Mouse (Mus musculus) intestine, embryonic 15.5 days (tissue): Measurements from ENCODE around the gene Cep350. TPM values are rescaled to one million over a fixed set of nuclear protein-coding genes. Genes with fewer than 3 reads are reported as not detected.

Source experiments
- ATAC-seq: fragments of 200-750 bp; cut with Nextera tagmentation; 2 replicates; pipeline ENCODE4 v1.8.0; 2017; ENCODE audit warnings: moderate TSS enrichment, moderate library complexity
- H3K27ac ChIP-seq: fragments of 300-500 bp; sonication (generic); 2 replicates; pipeline ENCODE4 v1.5.1; 2015; ENCODE audit warnings: mild to moderate bottlenecking, inconsistent platforms
- H3K27me3 ChIP-seq: fragments of 300-500 bp; sonication (generic); replicated peaks from 2 replicates; pipeline ENCODE4 v1.6.1; 2015; ENCODE audit warnings: inconsistent platforms
- H3K36me3 ChIP-seq: fragments of 300-500 bp; sonication (generic); 2 replicates; pipeline ENCODE4 v1.6.1; 2015; ENCODE audit warnings: inconsistent platforms
- H3K4me1 ChIP-seq: fragments of 300-500 bp; sonication (generic); replicated peaks from 2 replicates; pipeline ENCODE4 v1.6.1; 2015; ENCODE audit warnings: inconsistent platforms
- H3K4me2 ChIP-seq: fragments of 300-500 bp; sonication (generic); replicated peaks from 2 replicates; pipeline ENCODE4 v1.6.1; 2015; ENCODE audit warnings: mild to moderate bottlenecking, inconsistent platforms
- H3K4me3 ChIP-seq: fragments of 300-500 bp; sonication (generic); replicated peaks from 2 replicates; pipeline ENCODE4 v1.5.1; 2015; ENCODE audit warnings: inconsistent platforms
- H3K9ac ChIP-seq: fragments of 300-500 bp; sonication (generic); 2 replicates; pipeline ENCODE4 v1.6.1; 2015; ENCODE audit warnings: inconsistent platforms
- H3K9me3 ChIP-seq: fragments of 300-500 bp; sonication (generic); 2 replicates; pipeline ENCODE4 v1.6.1; 2016; ENCODE audit warnings: inconsistent platforms
- WGBS: fragments of 180-500 bp; shearing (Covaris S2); methylation state at CpG from one replicate; pipeline ENCODE4 v1.1.7; 2015; 5-methylcytosine and 5-hydroxymethylcytosine counted together
- polyA plus RNA-seq: library from polyadenylated mRNA; unstranded; fragments of >200 nt; fragmentation: Nextera tagmentation; extraction: Ambion mirVana; gene quantifications from 2 replicates; pipeline ENCODE4 v1.2.1, GENCODE M21; 2015

The Cep350 gene
- polyA plus RNA-seq, 1 experiment from 2014 or later, result 11.2 TPM

DNA sequence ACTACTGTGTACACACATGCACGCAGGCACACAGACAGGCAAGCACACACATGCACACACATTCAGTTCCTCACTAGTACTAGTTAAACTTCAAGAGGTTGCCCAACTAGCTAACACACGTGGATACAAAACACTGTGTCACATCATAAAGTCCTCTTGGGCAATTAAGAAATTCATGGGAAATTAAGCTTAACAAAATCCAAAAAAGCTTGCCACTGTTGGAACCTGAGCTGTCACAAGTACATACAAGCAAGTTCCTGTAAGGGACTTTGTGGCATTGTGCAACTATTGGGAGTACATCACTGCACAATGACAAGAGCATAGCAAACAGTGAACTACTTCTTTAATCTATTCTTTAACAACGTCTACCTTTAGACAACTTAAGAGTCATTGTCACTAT lies 93.5 kb downstream of the Cep350 start:
- no peak overlapping the region for H3K4me2 ChIP-seq
- 90% methylated on average over 3 of the region's 3 CpGs for WGBS
- H3K9me3 ChIP-seq, result no peaks in the 10 kb centered on the region
- no peak overlapping the region for H3K27ac ChIP-seq
- no peak overlapping the region for H3K4me3 ChIP-seq
- no peaks in the 10 kb centered on the region for H3K27me3 ChIP-seq
- ATAC-seq, result no peak
- no peaks in the 10 kb centered on the region for H3K4me1 ChIP-seq
- peaks cover 16% of the 10 kb centered on the region for H3K36me3 ChIP-seq
- no peak overlapping the region for H3K9ac ChIP-seq

DNA sequence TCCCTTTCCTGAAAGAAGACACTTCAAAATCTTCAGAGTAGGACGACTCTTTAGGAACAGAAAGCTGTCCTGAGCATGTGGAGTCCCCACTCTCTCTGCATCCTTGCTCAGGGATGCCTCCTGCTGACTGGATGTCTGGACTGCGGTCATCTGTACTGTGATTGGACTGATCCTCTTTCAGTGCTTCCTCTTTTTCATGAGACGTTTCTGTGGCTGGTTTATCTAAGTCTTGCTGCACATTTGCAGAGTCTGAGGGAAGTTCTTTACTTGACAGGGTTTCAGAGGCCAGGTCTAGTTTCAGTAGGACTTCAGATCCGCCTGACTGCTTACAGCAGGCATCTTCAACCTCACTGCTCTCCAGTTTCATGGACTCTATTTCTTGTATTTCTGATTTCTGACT lies 110.1 kb downstream of the Cep350 start:
- Histone ChIP-seq H3K27me3 (no peaks in the 10 kb centered on the region), H3K4me2 (no peak overlapping the region), H3K4me3 (no peak overlapping the region), H3K9ac (no peak overlapping the region), H3K9me3 (no peaks in the 10 kb centered on the region), H3K27ac (no peak overlapping the region), H3K4me1 (no peaks in the 10 kb centered on the region), H3K36me3 (peaks cover 13% of the 10 kb centered on the region)
- 64% methylated on average over 4 of the region's 4 CpGs for WGBS
- ATAC-seq, result no peak

DNA sequence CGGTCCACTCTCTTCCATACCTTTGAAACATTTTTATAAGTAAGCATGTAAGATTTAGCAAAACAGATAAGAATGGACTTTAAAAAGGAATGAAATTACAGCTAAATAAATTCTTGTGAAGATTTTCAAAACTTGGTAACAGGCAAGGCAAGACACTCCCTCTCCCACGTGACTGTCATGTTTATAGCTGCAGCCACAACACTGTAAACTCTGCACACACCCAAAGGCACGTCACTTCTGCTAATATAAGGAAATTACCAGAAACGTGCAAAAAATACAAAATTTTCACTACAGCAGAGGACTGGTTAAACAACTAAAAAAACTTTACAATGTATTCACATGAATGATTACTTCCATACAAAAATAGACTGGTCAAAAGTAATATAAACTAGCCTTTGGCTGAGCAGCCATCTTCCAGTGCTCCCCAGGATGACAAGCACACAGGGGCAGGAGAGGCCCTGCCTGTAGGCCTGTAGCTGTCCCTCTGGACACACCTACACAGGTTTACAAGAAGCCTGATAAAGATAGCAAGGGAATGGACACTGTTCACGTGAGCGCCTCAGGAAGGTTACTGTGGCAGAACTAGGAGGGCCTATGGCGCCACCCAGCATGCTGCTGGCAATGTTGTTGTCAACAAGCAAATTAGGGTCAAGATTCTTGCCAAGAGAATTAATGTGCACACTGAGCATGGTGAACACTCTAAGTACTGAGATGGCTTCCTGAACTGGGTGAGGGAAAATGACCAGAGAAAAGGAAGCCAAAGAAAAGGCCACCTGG lies 117.9 kb downstream of the Cep350 start:
- no peak overlapping the region for H3K9ac ChIP-seq
- H3K9me3 ChIP-seq, result no peaks in the 10 kb centered on the region
- no peaks in the 10 kb centered on the region for H3K27me3 ChIP-seq
- no peak overlapping the region for H3K4me3 ChIP-seq
- 67% methylated on average over 7 of the region's 7 CpGs for WGBS
- H3K27ac ChIP-seq, result no peak overlapping the region
- ATAC-seq, result peak; percentile 71
- no peaks in the 10 kb centered on the region for H3K4me1 ChIP-seq
- H3K36me3 ChIP-seq, result peaks cover 5% of the 10 kb centered on the region; the same call in 1 of the 2 replicates
- H3K4me2 ChIP-seq, result no peak overlapping the region

DNA sequence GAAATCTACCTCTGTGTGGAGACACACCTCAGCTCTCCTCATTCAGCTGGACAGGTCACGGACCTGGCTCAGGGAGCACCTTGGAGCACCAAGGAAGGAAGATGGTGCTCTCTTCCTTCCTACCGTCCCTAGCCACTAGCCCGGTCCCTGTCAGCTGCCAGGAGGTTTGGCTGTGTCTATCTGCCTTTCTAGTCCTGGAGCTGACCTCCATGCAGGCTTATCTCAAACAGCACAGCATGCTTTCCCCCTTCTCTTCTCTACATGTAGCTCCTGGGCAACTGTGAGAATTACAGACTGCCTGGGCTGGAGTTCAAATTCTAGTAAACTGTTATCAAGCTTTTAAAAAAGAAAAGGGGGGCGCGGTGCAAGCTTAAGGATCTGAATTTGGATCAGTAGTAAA lies 120.0 kb downstream of the Cep350 start:
- 97% methylated on average over 5 of the region's 5 CpGs for WGBS
- Histone ChIP-seq H3K36me3 (peaks cover 8% of the 10 kb centered on the region; the same call in 1 of the 2 replicates), H3K27me3 (no peaks in the 10 kb centered on the region), H3K9me3 (no peaks in the 10 kb centered on the region), H3K4me3 (no peak overlapping the region), H3K27ac (no peak overlapping the region), H3K4me2 (no peak overlapping the region), H3K9ac (no peak overlapping the region), H3K4me1 (no peaks in the 10 kb centered on the region)
- no peak for ATAC-seq

DNA sequence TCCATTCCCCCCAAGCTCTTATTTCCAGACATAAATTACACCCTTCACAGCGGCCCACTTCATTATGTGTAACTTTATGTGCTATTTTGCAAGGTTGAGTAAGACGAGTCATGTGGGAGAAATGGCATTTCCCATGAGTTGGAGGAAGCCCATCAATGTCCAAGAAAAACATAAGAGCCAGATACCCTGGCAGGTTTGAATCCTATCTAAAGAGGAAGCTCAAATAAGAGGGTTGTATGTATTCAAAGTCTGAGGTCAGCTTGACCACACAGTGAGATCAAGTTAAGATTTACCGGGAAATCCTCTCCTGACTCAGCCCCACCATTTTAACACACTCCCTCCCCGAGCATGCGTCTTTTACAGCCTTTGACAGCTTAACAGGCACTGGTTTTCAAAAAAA lies 128.8 kb downstream of the Cep350 start:
- no peak for ATAC-seq
- Histone ChIP-seq H3K4me3 (no peak overlapping the region), H3K27ac (no peak overlapping the region), H3K36me3 (peaks cover 11% of the 10 kb centered on the region; the same call in 1 of the 2 replicates), H3K9me3 (no peaks in the 10 kb centered on the region), H3K27me3 (no peaks in the 10 kb centered on the region), H3K4me2 (no peak overlapping the region), H3K4me1 (no peaks in the 10 kb centered on the region), H3K9ac (no peak overlapping the region)
- 69% methylated on average over 5 of the region's 5 CpGs for WGBS

DNA sequence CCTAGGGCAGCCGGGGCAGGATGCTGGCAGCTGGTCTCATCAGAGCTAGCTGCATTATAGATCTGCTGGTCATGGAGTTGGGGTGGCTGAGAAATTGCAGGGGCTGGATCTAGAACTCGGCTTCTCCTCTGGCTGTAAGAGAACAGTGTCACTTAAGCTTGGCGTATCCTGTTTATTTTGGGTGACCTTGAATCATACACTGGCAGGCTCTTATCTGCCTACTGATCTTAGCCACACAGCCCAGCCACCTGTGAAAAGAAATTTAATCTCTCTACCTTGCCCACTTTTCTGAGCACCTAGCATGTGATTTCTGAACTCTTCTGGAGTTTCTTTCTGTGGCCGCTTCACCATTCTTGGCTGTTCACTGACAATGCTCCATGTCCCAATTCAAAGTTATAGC lies 129.5 kb downstream of the Cep350 start:
- Histone ChIP-seq H3K4me2 (no peak overlapping the region), H3K27ac (no peak overlapping the region), H3K4me3 (no peak overlapping the region), H3K27me3 (no peaks in the 10 kb centered on the region), H3K36me3 (peaks cover 11% of the 10 kb centered on the region; the same call in 1 of the 2 replicates), H3K9ac (no peak overlapping the region), H3K4me1 (no peaks in the 10 kb centered on the region), H3K9me3 (no peaks in the 10 kb centered on the region)
- ATAC-seq, result peak; percentile 51; the same call in 1 of the 2 replicates
- 56% methylated on average over 4 of the region's 4 CpGs for WGBS

DNA sequence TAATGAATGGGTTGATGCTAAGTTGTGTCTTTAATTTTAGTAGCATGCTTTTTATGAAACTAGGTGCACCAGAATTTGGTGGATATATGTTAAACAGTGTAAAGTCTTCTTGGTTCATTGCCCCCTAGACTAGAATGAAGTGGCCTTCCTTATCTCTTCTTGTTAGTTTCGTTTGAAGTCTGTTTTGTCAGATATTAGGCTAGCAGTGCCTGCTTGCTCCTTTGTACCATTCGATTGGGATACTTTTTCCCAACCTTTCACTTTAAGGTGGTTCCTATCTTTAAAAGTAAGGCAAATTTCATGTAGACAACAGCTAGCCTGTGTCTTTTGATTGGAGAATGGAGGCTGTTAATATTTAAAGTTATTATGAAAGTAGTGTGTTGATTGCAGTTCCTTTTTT lies 137.4 kb downstream of the Cep350 start:
- Histone ChIP-seq H3K9ac (no peak overlapping the region), H3K27me3 (no peaks in the 10 kb centered on the region), H3K4me2 (no peak overlapping the region), H3K36me3 (no peaks in the 10 kb centered on the region), H3K4me3 (no peak overlapping the region), H3K4me1 (no peaks in the 10 kb centered on the region), H3K27ac (no peak overlapping the region), H3K9me3 (no peaks in the 10 kb centered on the region)
- ATAC-seq, result no peak
- WGBS, result 62% methylated on average over 2 of the region's 2 CpGs

DNA sequence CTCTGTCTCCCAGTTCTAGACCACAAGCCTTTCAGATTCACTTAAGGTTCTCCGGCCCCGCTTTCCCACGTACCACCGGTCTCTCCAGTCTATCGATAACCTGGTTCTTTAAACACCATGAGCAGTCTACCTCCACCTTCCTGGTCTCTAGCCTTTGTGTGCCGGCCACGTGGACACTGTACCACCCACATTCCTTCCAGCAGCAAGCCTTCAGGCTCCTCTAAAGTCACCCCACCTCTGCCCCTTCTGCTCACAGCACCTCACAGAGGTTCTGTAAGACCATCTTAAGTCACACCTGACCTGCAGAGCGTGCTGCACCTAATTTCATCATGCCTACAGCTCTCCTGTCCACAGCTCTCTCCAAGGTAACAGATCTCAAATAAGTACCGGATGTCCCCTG lies 139.4 kb downstream of the Cep350 start:
- WGBS, result 87% methylated on average over 9 of the region's 9 CpGs
- no peak for ATAC-seq

DNA sequence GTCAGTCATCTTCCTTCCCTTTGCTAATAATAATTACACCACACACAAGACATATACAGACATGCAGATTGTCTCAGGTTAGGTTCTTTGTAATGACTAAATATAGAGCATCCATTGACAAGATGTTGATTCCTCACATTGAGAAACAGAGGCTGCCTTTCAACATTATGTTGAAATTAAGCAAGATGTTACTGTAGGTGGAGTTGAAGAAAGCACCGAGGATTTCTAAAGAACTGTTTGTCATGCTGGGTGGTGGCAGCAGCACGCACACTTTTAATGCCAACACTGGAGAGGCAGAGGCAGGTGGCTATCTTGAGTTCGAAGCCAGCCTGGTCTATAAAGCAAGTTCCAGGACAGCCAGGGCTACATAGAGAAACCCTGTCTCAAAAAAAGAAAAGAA lies 141.1 kb downstream of the Cep350 start:
- Histone ChIP-seq H3K27me3 (no peaks in the 10 kb centered on the region), H3K4me1 (no peaks in the 10 kb centered on the region), H3K27ac (no peak overlapping the region), H3K9me3 (no peaks in the 10 kb centered on the region), H3K36me3 (no peaks in the 10 kb centered on the region), H3K4me3 (no peak overlapping the region), H3K4me2 (no peak overlapping the region), H3K9ac (no peak overlapping the region)
- WGBS, result 87% methylated on average over 3 of the region's 3 CpGs
- ATAC-seq, result no peak

More for the DNA sequence above, 139.4 kb downstream of the Cep350 start:
- H3K9me3 ChIP-seq, result no peaks in the 10 kb centered on the region
- H3K4me3 ChIP-seq, result no peak overlapping the region
- no peaks in the 10 kb centered on the region for H3K27me3 ChIP-seq
- no peak overlapping the region for H3K9ac ChIP-seq
- H3K4me2 ChIP-seq, result no peak overlapping the region
- no peak overlapping the region for H3K27ac ChIP-seq
- H3K36me3 ChIP-seq, result no peaks in the 10 kb centered on the region
- H3K4me1 ChIP-seq, result no peaks in the 10 kb centered on the region

DNA sequence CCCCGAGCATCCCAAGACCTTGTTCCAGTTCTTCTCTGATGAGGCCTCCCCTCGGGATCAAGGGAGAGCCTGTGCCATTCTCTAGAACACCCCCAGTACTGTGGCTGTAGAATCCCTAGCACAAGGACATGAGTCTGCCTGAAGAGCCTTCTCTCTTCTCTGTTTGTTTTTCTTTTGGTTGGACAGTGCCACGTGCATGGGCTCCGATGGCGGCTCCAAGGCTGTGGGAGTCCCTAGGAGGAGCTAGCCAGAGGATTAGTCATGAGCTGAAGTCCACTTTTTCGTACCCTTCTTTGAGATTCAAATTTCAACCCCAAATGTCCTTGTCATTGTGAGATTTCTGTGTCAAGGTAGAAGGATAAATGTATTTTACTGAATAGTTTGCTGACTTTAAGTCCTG lies 142.2 kb downstream of the Cep350 start:
- H3K4me3 ChIP-seq, result no peak overlapping the region
- H3K4me1 ChIP-seq, result no peaks in the 10 kb centered on the region
- H3K9ac ChIP-seq, result no peak overlapping the region
- H3K27me3 ChIP-seq, result no peaks in the 10 kb centered on the region
- H3K36me3 ChIP-seq, result no peaks in the 10 kb centered on the region
- WGBS, result 75% methylated on average over 6 of the region's 6 CpGs
- H3K9me3 ChIP-seq, result no peaks in the 10 kb centered on the region
- H3K27ac ChIP-seq, result no peak overlapping the region
- no peak for ATAC-seq
- H3K4me2 ChIP-seq, result no peak overlapping the region

DNA sequence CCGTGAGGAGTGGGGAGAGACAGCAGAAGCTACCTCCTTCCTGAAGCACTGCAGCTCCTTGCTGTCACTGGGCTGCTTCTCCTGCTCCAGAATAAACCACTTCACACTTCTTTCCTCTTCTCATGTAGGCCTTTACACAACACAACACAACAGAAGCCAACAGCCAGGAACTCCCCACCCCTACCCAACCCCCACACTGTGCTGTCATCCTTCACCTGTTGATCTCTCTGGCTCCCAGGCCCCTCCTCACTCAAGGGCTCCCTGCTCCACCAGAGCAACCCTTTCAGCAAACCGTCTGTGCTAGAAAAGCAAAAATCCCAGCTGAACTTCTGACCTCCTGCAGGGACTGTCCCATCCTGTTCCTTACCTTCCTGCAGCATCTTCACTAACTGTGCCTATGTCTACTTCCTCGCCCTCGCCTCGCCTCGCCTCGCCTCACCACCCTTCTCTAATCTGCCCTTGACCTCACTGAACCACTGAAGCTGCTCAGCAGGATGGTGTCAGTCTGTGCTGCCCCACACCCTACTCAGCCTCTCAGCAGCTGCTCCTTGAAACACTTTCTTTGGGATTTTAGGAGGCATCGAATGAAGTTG lies 145.3 kb downstream of the Cep350 start:
- Histone ChIP-seq H3K27ac (no peak overlapping the region), H3K4me1 (no peaks in the 10 kb centered on the region), H3K9me3 (no peaks in the 10 kb centered on the region), H3K4me2 (no peak overlapping the region), H3K36me3 (no peaks in the 10 kb centered on the region), H3K4me3 (no peak overlapping the region), H3K27me3 (no peaks in the 10 kb centered on the region), H3K9ac (no peak overlapping the region)
- WGBS, result 44% methylated on average over 8 of the region's 8 CpGs
- ATAC-seq, result peak; percentile 66

DNA sequence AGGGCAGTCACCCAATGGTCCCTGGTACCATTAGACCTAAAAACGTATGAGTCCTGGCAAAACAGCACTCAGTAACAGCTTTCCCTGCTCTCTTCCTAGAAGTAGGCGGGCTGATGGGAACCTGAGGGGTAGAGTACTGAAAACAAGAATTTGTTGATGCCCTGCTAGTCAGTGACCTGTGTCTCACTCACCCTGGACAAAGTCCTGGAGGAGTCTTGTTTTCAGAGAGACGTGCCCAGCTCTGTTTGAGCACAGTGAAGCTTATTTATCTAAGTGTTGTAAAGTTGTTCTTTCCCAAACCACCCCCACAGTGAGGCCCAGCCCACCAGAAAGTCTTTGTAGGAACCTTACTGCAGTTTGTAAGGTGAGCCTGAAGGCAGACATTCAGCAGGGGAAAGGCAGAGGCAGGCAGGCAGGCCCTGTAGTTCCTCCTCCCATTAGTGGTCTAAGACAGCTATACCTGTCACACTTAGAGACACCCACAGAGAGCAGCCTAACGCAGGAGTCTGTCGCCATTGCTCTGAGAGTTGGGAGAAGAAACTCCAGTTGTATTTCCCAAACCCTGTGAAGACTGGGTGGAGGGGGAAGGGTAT lies 146.2 kb downstream of the Cep350 start:
- no peak overlapping the region for H3K27ac ChIP-seq
- H3K36me3 ChIP-seq, result no peaks in the 10 kb centered on the region
- H3K9ac ChIP-seq, result no peak overlapping the region
- H3K27me3 ChIP-seq, result no peaks in the 10 kb centered on the region
- WGBS, result 41% methylated on average over 5 of the region's 5 CpGs
- H3K4me2 ChIP-seq, result no peak overlapping the region
- ATAC-seq, result peak; percentile 72
- H3K4me3 ChIP-seq, result no peak overlapping the region
- no peaks in the 10 kb centered on the region for H3K4me1 ChIP-seq
- H3K9me3 ChIP-seq, result no peaks in the 10 kb centered on the region
